Mouse (Mus musculus) stomach, postnatal 0 days (tissue): ENCODE results near the gene Gm36028.
A peak's percentile ranks its signal among the peaks of the same experiment; 100 is the strongest.

Experiments used
- CTCF ChIP-seq: IDR thresholded peaks from 2 replicates; pipeline ENCODE4 v1.5.1; 2016; ENCODE audit warnings: antibody characterized with exemption, low read depth, mild to moderate bottlenecking, moderate library complexity
- EP300 ChIP-seq: optimal IDR thresholded peaks from 2 replicates; pipeline ENCODE3; 2016; ENCODE audit warnings: antibody characterized with exemption

DNA sequence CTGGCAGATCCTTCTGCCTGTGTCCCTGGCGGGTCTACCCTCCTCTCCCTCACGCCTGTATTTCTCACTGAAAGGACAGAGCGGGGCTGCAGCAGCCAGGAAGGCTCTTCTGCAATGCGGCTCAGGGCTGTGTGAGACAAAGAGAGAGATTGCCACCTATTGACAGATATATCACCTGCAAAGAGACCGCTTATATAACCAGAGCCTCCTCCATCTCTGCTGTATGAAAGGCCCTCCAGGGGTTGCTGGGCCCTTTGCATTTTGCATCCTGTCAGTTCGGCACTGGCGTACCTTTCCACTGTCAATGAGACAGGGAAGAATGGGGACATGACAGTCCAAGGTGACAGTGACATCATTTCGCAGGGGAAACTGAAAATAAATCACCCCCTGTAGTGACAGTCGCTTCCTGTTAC is 48.5 kb downstream of the Gm36028 start:
- TF ChIP-seq EP300 (no peak), CTCF (peak; percentile 66)
